Mouse (Mus musculus) macrophage (primary cell): Measurements from ENCODE around the gene Lrp8. TPM values are rescaled to one million over a fixed set of nuclear protein-coding genes. Genes with fewer than 3 reads are reported as not detected.
A peak's percentile ranks its signal among the peaks of the same experiment; 100 is the strongest.

Source experiments
- H3K27ac ChIP-seq: fragments of 350-480 bp; formaldehyde crosslinking; 2 replicates; pipeline ENCODE4 v1.9.0; 2021
- H3K36me3 ChIP-seq: fragments of 350-480 bp; formaldehyde crosslinking; 2 replicates; pipeline ENCODE4 v1.9.0; 2021; ENCODE audit errors: inconsistent target
- H3K4me3 ChIP-seq: fragments of 350-480 bp; formaldehyde crosslinking; 2 replicates; pipeline ENCODE4 v1.9.0; 2021; ENCODE audit errors: inconsistent target
- H3K79me2 ChIP-seq: fragments of 350-480 bp; formaldehyde crosslinking; 2 replicates; pipeline ENCODE4 v1.9.0; 2021; ENCODE audit errors: inconsistent target
- WGBS: methylation state at CpG from one replicate; pipeline ENCODE4 v1.1.7; 2026; ENCODE audit warnings: inconsistent platforms; ENCODE audit not compliant: missing documents; 5-methylcytosine and 5-hydroxymethylcytosine counted together
- polyA plus RNA-seq: library from polyadenylated mRNA; stranded (reverse); fragments of 250-400 nt; gene quantifications from 3 replicates; pipeline ENCODE4 v1.2.4, GENCODE M21; 2018; ENCODE audit warnings: inconsistent platforms

The Lrp8 gene
- polyA plus RNA-seq, 1 experiment from 2014 or later: 1.6 TPM

DNA sequence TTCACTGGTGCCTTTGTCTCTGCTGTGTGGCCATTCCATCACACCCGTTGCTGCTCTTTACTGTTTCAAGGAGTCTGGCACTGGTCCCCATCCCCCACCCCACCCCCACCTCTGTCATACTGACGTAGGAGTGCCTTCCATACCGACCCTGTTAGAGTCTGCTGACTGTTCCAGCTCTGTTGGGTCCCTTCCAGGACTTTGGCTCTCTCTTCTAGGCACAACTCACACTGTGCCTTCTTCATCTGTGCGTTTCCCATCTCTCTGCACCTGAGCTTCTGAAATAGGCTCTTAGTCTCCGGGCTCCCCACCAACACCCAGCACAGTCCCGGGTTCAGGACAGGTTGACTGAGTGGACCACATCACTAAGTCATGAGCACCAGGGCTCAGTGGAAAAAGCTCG is 44.7 kb downstream of the Lrp8 start:
- Histone ChIP-seq H3K36me3 (no peaks in the 10 kb centered on the region), H3K4me3 (no peak overlapping the region), H3K27ac (no peak overlapping the region), H3K79me2 (no peaks in the 10 kb centered on the region)
- 94% methylated on average over 7 of the region's 7 CpGs for WGBS

- H3K79me2 ChIP-seq: no peaks in the 10 kb centered on the region
- no peak overlapping the region for H3K27ac ChIP-seq
- H3K36me3 ChIP-seq: no peaks in the 10 kb centered on the region
- WGBS: 96% methylated on average over 5 of the region's 5 CpGs
- H3K4me3 ChIP-seq: no peak overlapping the region
Observed at GRCm38 (mm10) chr4:107848546-107848945, 46.5 kb downstream of the Lrp8 start.

- Histone ChIP-seq H3K27ac (no peak overlapping the region), H3K36me3 (no peaks in the 10 kb centered on the region), H3K79me2 (no peaks in the 10 kb centered on the region), H3K4me3 (no peak overlapping the region)
- 68% methylated on average over 9 of the region's 9 CpGs for WGBS
Observed at GRCm38 (mm10) chr4:107849621-107850020, 47.6 kb downstream of the Lrp8 start.

DNA sequence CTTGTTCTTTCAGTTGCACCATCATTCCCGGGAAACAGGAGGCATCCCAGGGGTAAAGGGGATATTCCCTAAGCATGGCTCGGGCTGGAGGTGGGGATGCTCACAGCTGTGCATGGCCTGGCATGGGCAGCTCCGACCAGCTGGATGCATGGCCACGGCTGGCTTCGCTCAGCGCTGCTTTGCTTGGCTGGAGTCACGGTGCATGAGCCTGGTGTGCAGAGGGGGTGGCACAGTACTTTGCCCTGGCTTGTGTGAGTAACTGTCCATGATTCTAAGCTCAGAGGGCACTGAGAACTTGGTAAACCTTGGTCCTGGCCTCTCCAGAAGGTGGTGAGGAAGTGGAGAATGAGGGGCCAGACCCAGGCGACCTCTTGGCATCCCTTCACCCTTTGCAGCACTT is 48.0 kb downstream of the Lrp8 start:
- no peaks in the 10 kb centered on the region for H3K79me2 ChIP-seq
- no peak overlapping the region for H3K4me3 ChIP-seq
- no peaks in the 10 kb centered on the region for H3K36me3 ChIP-seq
- WGBS: 97% methylated on average over 8 of the region's 8 CpGs
- no peak overlapping the region for H3K27ac ChIP-seq

GRCm38 (mm10) chr4:107853333-107853732 is 51.3 kb downstream of the Lrp8 start:
- no peaks in the 10 kb centered on the region for H3K36me3 ChIP-seq
- no peaks in the 10 kb centered on the region for H3K79me2 ChIP-seq
- 98% methylated on average over 8 of the region's 8 CpGs for WGBS
- no peak overlapping the region for H3K27ac ChIP-seq
- no peak overlapping the region for H3K4me3 ChIP-seq

- no peak overlapping the region for H3K4me3 ChIP-seq
- H3K27ac ChIP-seq: no peak overlapping the region
- WGBS: 94% methylated on average over 7 of the region's 7 CpGs
- H3K36me3 ChIP-seq: no peaks in the 10 kb centered on the region
- H3K79me2 ChIP-seq: no peaks in the 10 kb centered on the region
Observed at GRCm38 (mm10) chr4:107853836-107854235, 51.8 kb downstream of the Lrp8 start.

DNA sequence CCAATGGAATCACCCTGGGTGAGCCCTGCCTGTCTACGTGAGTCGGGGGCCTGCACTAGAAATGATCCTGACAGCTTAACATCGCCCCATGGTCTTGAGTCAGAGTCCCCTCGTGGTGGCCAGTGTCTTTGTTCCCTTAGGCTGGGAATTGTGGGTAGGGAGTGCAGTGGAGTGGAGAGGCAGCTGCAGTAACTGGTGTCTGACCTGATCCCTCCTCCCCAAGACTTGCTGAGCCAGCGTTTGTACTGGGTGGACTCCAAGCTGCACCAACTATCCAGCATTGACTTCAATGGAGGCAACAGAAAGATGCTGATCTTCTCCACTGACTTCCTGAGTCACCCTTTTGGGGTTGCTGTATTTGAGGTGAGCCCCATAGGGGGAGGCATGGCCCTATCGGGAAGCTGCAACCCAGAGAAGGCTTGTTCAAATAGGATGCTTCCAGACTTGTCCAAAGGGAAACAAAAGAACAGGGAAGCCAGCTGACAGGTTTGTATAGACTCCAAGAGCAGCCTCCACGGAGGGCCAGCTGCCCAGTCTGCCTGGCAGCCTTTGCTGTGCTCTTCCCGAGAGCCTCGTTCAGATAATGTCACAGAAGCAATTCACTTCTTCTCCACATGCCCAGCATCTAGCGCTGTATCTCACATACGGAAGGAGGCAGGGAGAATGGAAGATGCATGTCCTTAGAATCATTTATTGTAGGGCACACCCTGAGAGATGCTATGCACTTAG is 55.1 kb downstream of the Lrp8 start:
- Histone ChIP-seq H3K4me3 (no peak overlapping the region), H3K36me3 (no peaks in the 10 kb centered on the region), H3K27ac (no peak overlapping the region), H3K79me2 (no peaks in the 10 kb centered on the region)
- 91% methylated on average over 11 of the region's 11 CpGs for WGBS

DNA sequence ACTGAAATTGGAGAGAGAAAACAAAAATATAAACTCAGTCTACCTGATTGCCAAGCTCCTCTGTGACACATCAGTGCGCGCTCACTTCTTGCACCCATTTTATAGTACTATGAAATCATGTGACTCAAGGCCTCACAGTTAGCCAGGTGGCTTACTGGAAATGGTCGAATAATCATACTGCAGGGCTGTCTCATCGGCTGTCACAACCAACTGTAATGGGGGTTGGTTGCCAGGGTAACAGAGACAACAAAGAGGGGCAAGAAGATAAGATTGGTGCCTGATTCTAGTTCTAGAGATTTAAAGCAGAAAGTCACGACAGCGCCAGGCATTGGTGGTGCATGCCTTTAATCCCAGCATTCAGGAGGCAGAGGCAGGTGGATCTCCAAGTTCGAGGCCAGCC is 56.9 kb downstream of the Lrp8 start:
- Histone ChIP-seq H3K36me3 (no peaks in the 10 kb centered on the region), H3K4me3 (no peak overlapping the region)
- WGBS: 91% methylated on average over 6 of the region's 7 CpGs

GRCm38 (mm10) chr4:107864866-107865265 is 62.8 kb downstream of the Lrp8 start:
- Histone ChIP-seq H3K36me3 (no peaks in the 10 kb centered on the region), H3K79me2 (no peaks in the 10 kb centered on the region), H3K4me3 (no peak overlapping the region), H3K27ac (no peak overlapping the region)
- WGBS: 90% methylated on average over 4 of the region's 4 CpGs

More for the DNA sequence above, 56.9 kb downstream of the Lrp8 start:
- Histone ChIP-seq H3K27ac (no peak overlapping the region), H3K79me2 (no peaks in the 10 kb centered on the region)

- Histone ChIP-seq H3K79me2 (peaks cover 29% of the 10 kb centered on the region), H3K27ac (peak within 1 kb of the TSS; percentile 37), H3K36me3 (peaks cover 23% of the 10 kb centered on the region), H3K4me3 (peak within 1 kb of the TSS; percentile 78)
- WGBS: 2% methylated on average over 47 of the region's 48 CpGs
Observed at GRCm38 (mm10) chr4:107879254-107880050, 77.4 kb downstream of the Lrp8 start, which contains the start of gene Magoh. Magoh (plus strand) TSS chr4:107879755.

DNA sequence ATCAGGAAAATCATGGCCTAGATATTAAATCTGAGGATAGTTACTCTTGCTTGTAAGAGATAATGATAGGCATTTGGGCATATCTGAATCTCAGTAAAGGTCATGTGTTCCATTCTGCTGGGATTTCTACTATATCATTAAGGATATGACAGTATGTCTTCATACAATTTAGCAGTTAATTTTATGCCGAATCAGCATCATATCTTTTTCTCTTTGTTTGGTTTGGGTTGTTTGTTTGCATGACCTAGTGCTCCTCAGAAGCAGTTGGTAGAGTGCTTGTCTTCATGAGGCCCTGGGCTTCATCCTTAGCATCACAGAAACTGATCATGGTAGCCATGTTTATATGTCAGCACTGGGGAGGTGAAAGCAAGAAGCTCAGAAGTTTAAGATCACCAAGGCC is 79.6 kb downstream of the Lrp8 start:
- no peak overlapping the region for H3K4me3 ChIP-seq
- no peak overlapping the region for H3K27ac ChIP-seq
- WGBS: 100% methylated on average over 1 of the region's 1 CpGs
- peaks cover 29% of the 10 kb centered on the region for H3K79me2 ChIP-seq
- H3K36me3 ChIP-seq: peaks cover 38% of the 10 kb centered on the region

GRCm38 (mm10) chr4:107886371-107886770 is 84.3 kb downstream of the Lrp8 start:
- 91% methylated on average over 7 of the region's 7 CpGs for WGBS

GRCm38 (mm10) chr4:107889385-107889730 is 87.3 kb downstream of the Lrp8 start:
- Histone ChIP-seq H3K4me3 (peak overlapping the region; percentile 66), H3K36me3 (peaks cover 20% of the 10 kb centered on the region)
- WGBS: 0% methylated on average over 12 of the region's 12 CpGs

More at GRCm38 (mm10) chr4:107886371-107886770, 84.3 kb downstream of the Lrp8 start:
- Histone ChIP-seq H3K27ac (no peak overlapping the region), H3K4me3 (no peak overlapping the region), H3K36me3 (peaks cover 42% of the 10 kb centered on the region), H3K79me2 (peaks cover 12% of the 10 kb centered on the region; the same call in 1 of the 2 replicates)

GRCm38 (mm10) chr4:107889731-107890432 is 87.8 kb downstream of the Lrp8 start, which contains the start of gene 0610037L13Rik:
0610037L13Rik (plus strand) TSS chr4:107889813.
- Histone ChIP-seq H3K36me3 (peaks cover 22% of the 10 kb centered on the region), H3K27ac (peak within 1 kb of the TSS; percentile 34)
- 0% methylated on average over 45 of the region's 48 CpGs for WGBS

More at GRCm38 (mm10) chr4:107889385-107889730, 87.3 kb downstream of the Lrp8 start:
- Histone ChIP-seq H3K79me2 (no peaks in the 10 kb centered on the region), H3K27ac (peak overlapping the region; percentile 34)

More at GRCm38 (mm10) chr4:107889731-107890432, 87.8 kb downstream of the Lrp8 start, which contains the start of gene 0610037L13Rik:
- peak within 1 kb of the TSS; percentile 66 for H3K4me3 ChIP-seq
- no peaks in the 10 kb centered on the region for H3K79me2 ChIP-seq
